Mouse (Mus musculus) forebrain, embryonic 14.5 days (tissue): Measurements from ENCODE around the gene Kirrel3. TPM values are rescaled to one million over a fixed set of nuclear protein-coding genes. Genes with fewer than 3 reads are reported as not detected.
A peak's percentile ranks its signal among the peaks of the same experiment; 100 is the strongest.

Experiments used
- ATAC-seq: fragments of 200-750 bp; cut with Nextera tagmentation; 2 replicates; pipeline ENCODE4 v1.8.0; 2017; ENCODE audit warnings: mild to moderate bottlenecking, moderate library complexity
- DNase-seq: peaks from one replicate; pipeline ENCODE4 v3.0.0-alpha.2; 2015; ENCODE audit warnings: low spot score
- H3K27ac ChIP-seq: fragments of 300-500 bp; sonication (generic); 2 replicates; pipeline ENCODE4 v1.5.1; 2014; ENCODE audit warnings: low read depth, mild to moderate bottlenecking, control low read depth, low read length, moderate library complexity
- H3K27me3 ChIP-seq: fragments of 300-500 bp; sonication (generic); replicated peaks from 2 replicates; pipeline ENCODE4 v1.6.1; 2014; ENCODE audit warnings: low read length, control low read depth, mixed read lengths; ENCODE audit not compliant: control insufficient read depth, insufficient read depth
- H3K36me3 ChIP-seq: fragments of 300-500 bp; sonication (generic); 2 replicates; pipeline ENCODE4 v1.6.1; 2014; ENCODE audit warnings: low read length, control low read depth; ENCODE audit not compliant: control insufficient read depth, insufficient read depth
- H3K4me1 ChIP-seq: fragments of 300-500 bp; sonication (generic); 2 replicates; pipeline ENCODE4 v1.6.1; 2014; ENCODE audit warnings: antibody characterized with exemption, low read length, control low read depth; ENCODE audit not compliant: control insufficient read depth, insufficient read depth
- H3K4me2 ChIP-seq: fragments of 300-500 bp; sonication (generic); 2 replicates; pipeline ENCODE4 v1.6.1; 2014; ENCODE audit warnings: mild to moderate bottlenecking, control low read depth, low read length
- H3K4me3 ChIP-seq: fragments of 300-500 bp; sonication (generic); 2 replicates; pipeline ENCODE4 v1.5.1; 2014; ENCODE audit warnings: low read depth, low read length, control low read depth
- H3K9ac ChIP-seq: fragments of 300-500 bp; sonication (generic); 2 replicates; pipeline ENCODE4 v1.6.1; 2014; ENCODE audit warnings: mild to moderate bottlenecking, low read length, control low read depth, moderate library complexity
- H3K9me3 ChIP-seq: fragments of 300-500 bp; sonication (generic); replicated peaks from 2 replicates; pipeline ENCODE4 v1.6.1; 2016; ENCODE audit warnings: low read length, control low read depth, mixed read lengths; ENCODE audit not compliant: control insufficient read depth
- WGBS: fragments of 180-500 bp; shearing (Covaris S2); extraction: QIAGEN DNeasy Blood & Tissue Kit; methylation state at CpG from one replicate; pipeline ENCODE4 v1.1.7; 2014; 5-methylcytosine and 5-hydroxymethylcytosine counted together
- polyA plus RNA-seq: library from polyadenylated mRNA; unstranded; fragments of >200 nt; fragmentation: Nextera tagmentation; extraction: Ambion mirVana; gene quantifications from 2 replicates; pipeline ENCODE4 v1.2.1, GENCODE M21; 2014

The Kirrel3 gene
- polyA plus RNA-seq, 1 experiment from 2014 or later = 31.0 TPM

DNA sequence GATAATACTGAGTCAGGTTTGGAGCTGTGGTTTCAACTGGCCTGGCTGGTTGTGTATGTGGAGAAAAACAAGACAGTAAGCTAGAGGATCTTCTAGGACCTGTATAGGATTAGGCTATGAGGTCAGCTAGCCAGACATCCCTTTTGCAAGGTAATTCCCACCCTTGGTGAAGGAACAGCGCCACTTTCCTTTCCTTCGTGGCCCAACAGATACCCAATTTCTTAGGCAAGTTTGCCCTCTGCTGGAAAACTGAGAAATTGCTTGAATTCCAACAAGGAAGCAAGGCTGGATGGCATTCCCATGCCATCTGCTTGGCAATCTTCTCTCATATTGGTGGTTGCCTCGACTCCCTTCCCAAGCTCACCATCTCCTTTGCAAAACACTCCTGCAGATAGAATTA is 533.7 kb downstream of the Kirrel3 start:
- H3K36me3 ChIP-seq = no peaks in the 10 kb centered on the region
- H3K4me3 ChIP-seq = no peak overlapping the region
- 7% methylated on average over 3 of the region's 3 CpGs for WGBS
- H3K27ac ChIP-seq = no peak overlapping the region; the same call in 1 of the 2 replicates
- no peak overlapping the region for H3K9ac ChIP-seq
- no peak overlapping the region for H3K4me2 ChIP-seq
- H3K9me3 ChIP-seq = no peaks in the 10 kb centered on the region
- H3K27me3 ChIP-seq = peaks cover 5% of the 10 kb centered on the region; the same call in 1 of the 2 replicates
- peak; percentile 93 for DNase-seq
- ATAC-seq = peak; percentile 41
- peaks cover 19% of the 10 kb centered on the region for H3K4me1 ChIP-seq

DNA sequence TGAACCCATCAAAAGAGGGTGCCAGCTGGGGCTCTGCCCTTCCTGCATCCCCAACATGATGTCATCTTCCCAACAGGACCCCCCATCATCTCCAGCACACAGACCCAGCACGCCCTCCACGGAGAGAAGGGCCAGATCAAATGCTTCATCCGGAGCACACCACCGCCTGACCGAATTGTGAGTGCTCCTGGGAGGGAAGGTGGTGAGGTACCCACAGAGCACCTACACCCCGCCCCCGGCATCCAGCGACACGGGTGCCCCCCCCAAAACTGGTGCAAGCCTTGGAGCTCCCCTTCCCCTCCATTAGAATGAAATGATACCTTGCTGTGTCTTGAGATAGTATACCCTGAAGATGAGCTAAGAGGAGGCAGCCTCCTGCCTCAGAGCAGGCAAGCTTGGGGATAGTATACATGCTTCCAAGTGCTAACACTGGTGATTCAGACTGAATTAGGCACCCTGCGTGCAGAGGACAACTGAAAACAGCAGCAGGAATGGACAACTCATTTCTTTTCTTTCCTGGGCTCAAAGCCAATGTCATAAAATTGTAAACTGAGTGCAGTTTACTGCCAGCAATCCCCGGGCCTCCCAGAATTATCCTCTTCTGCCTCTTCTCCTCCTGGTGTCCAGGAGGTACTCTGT is 534.4 kb downstream of the Kirrel3 start:
- DNase-seq (no peak), ATAC-seq (no peak)
- Histone ChIP-seq H3K4me2 (no peak overlapping the region), H3K9ac (no peak overlapping the region), H3K27ac (no peak overlapping the region), H3K9me3 (no peaks in the 10 kb centered on the region), H3K4me3 (no peak overlapping the region), H3K27me3 (peaks cover 5% of the 10 kb centered on the region; the same call in 1 of the 2 replicates), H3K4me1 (peaks cover 24% of the 10 kb centered on the region), H3K36me3 (no peaks in the 10 kb centered on the region)
- 54% methylated on average over 11 of the region's 11 CpGs for WGBS

DNA sequence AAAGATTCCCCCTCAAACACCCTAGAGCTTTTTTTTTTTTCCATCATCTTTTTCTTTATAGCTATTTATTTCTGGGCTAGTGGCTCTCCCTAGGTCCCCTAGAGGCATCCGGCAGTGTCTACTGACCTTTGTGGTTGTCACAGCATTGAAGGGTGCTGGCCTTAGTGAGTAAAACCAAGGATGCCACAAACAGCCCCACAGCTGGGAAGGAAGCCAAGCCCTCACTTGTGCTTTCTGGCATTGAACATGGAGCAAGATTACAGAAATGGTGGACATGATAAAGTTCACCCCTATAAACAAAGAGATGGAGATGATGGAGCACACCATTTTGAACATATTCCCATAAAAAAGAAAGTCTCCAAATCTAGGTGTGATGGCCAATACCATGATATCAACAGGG is 536.0 kb downstream of the Kirrel3 start:
- H3K36me3 ChIP-seq = no peaks in the 10 kb centered on the region
- ATAC-seq = no peak
- H3K4me3 ChIP-seq = no peak overlapping the region
- H3K4me2 ChIP-seq = no peak overlapping the region
- 85% methylated on average over 1 of the region's 1 CpGs for WGBS
- H3K4me1 ChIP-seq = peaks cover 24% of the 10 kb centered on the region
- DNase-seq = no peak
- H3K9me3 ChIP-seq = no peaks in the 10 kb centered on the region
- H3K9ac ChIP-seq = no peak overlapping the region
- H3K27me3 ChIP-seq = peaks cover 10% of the 10 kb centered on the region; the same call in 1 of the 2 replicates
- H3K27ac ChIP-seq = no peak overlapping the region

DNA sequence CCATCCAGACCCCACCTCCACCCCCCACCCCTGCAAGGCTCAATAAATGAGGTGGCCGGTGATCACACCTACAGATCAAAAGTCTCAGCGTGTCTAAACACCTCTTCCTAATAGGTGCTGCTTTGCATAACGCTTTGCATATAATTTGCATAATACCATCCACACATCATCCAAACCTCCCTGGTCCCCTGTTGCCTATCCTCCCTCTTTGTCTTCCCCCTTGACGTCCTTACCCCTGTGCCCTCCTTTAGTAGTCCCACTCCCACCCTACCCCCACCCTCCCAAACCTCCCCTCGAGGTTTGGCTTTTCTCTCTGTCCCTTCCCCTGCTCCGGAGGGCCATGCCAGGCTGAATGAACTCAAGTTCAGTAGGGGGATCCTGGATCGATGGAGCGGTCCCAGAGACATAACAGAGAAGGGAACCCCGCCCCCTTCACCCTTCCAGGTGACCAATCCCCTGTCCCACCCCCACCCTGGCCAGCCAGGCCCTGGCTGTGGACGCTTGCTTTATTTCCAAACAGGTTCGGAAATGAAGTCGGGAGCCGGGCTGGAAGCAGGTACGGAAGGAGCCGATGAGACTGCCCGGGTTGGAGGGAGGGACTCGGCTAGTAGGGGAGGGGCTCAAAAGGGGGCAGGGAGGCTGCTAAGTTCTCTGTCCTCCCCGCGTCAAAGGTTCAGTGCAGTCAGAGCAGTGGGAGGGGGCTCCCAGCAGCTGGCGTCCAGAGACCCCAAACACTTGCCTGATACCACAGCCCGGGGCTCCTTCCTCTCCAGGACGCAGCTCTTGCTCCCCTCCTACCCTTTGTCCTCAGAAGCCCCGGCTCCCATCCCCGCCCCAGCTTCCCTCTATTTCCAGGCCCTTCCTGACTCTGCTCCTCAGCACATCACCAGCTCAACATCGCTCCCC is 539.1 kb downstream of the Kirrel3 start:
- Histone ChIP-seq H3K9me3 (no peaks in the 10 kb centered on the region), H3K4me2 (peak overlapping the region; percentile 48), H3K4me1 (peaks cover 8% of the 10 kb centered on the region), H3K27me3 (peaks cover 10% of the 10 kb centered on the region; the same call in 1 of the 2 replicates), H3K36me3 (no peaks in the 10 kb centered on the region), H3K4me3 (peak overlapping the region; percentile 15), H3K27ac (no peak overlapping the region), H3K9ac (peak overlapping the region; percentile 38)
- DNase-seq = no peak
- ATAC-seq = peak; percentile 44
- 6% methylated on average over 23 of the region's 25 CpGs for WGBS

DNA sequence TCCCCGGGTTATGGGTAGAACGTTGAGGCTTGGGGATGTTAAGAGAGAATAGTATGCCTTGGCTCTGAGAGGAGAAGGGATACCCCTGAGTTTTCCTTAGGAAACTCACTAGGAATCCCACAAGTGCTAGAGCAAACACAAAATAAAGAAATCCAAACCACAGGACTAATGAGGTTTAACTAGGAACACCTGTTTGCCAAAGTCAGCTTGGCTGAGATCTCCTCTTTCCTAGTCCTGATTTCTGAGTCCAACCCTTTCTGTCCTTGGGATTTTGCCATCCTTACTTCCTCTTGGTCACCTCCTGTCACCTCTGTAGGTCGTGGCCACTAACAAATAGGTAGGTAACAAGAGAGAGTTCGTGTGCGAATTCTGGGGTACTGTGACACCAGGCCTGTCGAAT is 540.6 kb downstream of the Kirrel3 start:
- ATAC-seq (no peak), DNase-seq (no peak)
- no peak overlapping the region for H3K4me2 ChIP-seq
- no peaks in the 10 kb centered on the region for H3K9me3 ChIP-seq
- peaks cover 10% of the 10 kb centered on the region; the same call in 1 of the 2 replicates for H3K27me3 ChIP-seq
- no peak overlapping the region for H3K27ac ChIP-seq
- H3K36me3 ChIP-seq = no peaks in the 10 kb centered on the region
- peaks cover 8% of the 10 kb centered on the region for H3K4me1 ChIP-seq
- 83% methylated on average over 6 of the region's 6 CpGs for WGBS
- H3K4me3 ChIP-seq = no peak overlapping the region
- no peak overlapping the region for H3K9ac ChIP-seq

DNA sequence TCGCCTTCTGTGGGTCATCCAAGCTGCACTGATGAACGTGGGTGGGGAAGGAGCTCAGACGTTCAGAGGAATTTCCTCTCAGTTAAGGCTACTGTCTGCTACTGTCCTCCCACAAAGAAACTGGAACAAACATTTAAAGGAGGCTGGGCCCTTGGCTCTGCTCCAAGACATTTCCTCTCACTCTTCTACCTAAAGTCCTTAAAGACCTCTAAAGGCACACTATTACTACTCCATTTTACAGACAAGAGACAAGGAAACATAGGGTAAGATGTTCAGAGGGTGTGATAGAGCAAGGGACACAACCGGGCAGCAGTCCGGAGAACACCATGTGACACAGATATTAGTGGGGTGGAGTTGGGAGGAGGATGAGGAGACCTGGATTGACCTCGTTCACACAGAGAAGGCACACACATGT is 541.2 kb downstream of the Kirrel3 start:
- no peak for ATAC-seq
- Histone ChIP-seq H3K27ac (no peak overlapping the region), H3K9ac (no peak overlapping the region), H3K4me2 (no peak overlapping the region), H3K4me1 (peaks cover 8% of the 10 kb centered on the region), H3K9me3 (no peaks in the 10 kb centered on the region), H3K27me3 (peaks cover 10% of the 10 kb centered on the region; the same call in 1 of the 2 replicates), H3K36me3 (no peaks in the 10 kb centered on the region), H3K4me3 (no peak overlapping the region)
- no peak for DNase-seq
- WGBS = 65% methylated on average over 6 of the region's 6 CpGs

DNA sequence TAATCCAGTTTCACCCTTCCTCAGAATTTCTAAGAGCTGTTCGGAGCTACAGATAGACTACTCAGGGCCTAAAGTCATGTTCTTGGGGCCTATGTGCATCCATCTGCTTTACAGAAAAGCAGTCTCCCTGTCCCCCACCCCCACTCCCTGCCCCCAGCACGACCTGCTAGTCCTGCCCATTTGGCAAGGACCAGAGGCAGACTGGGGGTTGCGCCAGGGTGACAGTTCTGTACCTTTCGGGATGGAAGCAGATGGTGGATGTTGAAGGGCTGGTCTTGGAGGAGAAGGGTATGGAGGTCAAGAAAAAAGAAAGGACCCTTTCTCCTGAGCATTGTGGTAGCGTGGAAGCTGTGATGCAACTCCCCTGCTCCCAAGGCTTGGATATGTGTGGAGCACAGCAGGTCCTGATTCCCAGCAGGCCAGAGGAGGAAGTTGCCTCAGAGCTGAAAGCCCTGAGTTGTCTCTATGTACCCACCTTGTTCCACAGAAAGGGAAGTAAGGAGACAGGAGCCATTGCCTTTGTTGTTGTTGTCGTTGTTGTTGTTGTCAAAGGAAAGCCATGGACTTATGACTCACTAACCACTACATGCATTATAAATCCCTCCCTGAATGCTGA is 541.8 kb downstream of the Kirrel3 start:
- DNase-seq (no peak), ATAC-seq (no peak)
- H3K4me2 ChIP-seq = no peak overlapping the region
- no peak overlapping the region for H3K27ac ChIP-seq
- H3K9ac ChIP-seq = no peak overlapping the region
- WGBS = 89% methylated on average over 6 of the region's 6 CpGs
- peaks cover 8% of the 10 kb centered on the region for H3K4me1 ChIP-seq
- H3K9me3 ChIP-seq = no peaks in the 10 kb centered on the region
- H3K4me3 ChIP-seq = no peak overlapping the region
- H3K27me3 ChIP-seq = peaks cover 10% of the 10 kb centered on the region; the same call in 1 of the 2 replicates
- no peaks in the 10 kb centered on the region for H3K36me3 ChIP-seq

DNA sequence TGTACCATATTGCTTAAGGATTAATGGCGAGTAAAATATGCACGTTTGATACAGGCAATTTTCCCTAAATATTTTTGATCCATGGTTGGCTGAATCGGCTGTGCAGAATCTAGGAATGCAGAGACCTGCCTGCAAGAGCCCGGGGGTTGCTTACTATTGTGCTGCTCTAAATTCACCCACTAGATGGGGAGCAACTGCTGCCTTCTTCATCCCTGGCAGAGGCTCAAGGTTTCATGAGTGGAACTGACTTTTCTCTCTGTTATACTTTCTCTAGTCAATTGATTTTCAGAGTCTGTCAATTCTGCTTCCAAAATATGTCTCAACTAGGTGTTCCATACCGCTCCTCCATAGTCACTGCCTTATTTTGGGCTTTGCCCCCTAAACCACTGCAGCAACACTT is 545.1 kb downstream of the Kirrel3 start:
- Histone ChIP-seq H3K4me3 (no peak overlapping the region), H3K9ac (no peak overlapping the region), H3K4me2 (no peak overlapping the region), H3K27me3 (no peaks in the 10 kb centered on the region), H3K36me3 (no peaks in the 10 kb centered on the region), H3K27ac (no peak overlapping the region), H3K9me3 (no peaks in the 10 kb centered on the region), H3K4me1 (no peaks in the 10 kb centered on the region)
- WGBS = 85% methylated on average over 5 of the region's 5 CpGs
- ATAC-seq (no peak), DNase-seq (no peak)
